Mouse (Mus musculus) intestine, postnatal 0 days (tissue): ENCODE measurements around the gene Espn. TPM values are rescaled to one million over a fixed set of nuclear protein-coding genes. Genes with fewer than 3 reads are reported as not detected.
A peak's percentile ranks its signal among the peaks of the same experiment; 100 is the strongest.

Source experiments
- ATAC-seq: fragments of 200-750 bp; cut with Nextera tagmentation; 2 replicates; pipeline ENCODE4 v1.8.0; 2017; ENCODE audit warnings: mild to moderate bottlenecking, moderate TSS enrichment, moderate library complexity
- H3K27ac ChIP-seq: fragments of 300-500 bp; sonication (generic); 2 replicates; pipeline ENCODE4 v1.5.1; 2014; ENCODE audit warnings: mild to moderate bottlenecking, low read depth, low read length, moderate library complexity
- H3K27me3 ChIP-seq: fragments of 300-500 bp; sonication (generic); replicated peaks from 2 replicates; pipeline ENCODE4 v1.6.1; 2014; ENCODE audit warnings: low read length, mixed read lengths; ENCODE audit not compliant: control insufficient read depth, insufficient read depth
- H3K36me3 ChIP-seq: fragments of 300-500 bp; sonication (generic); 2 replicates; pipeline ENCODE4 v1.6.1; 2014; ENCODE audit warnings: mild to moderate bottlenecking, moderate library complexity; ENCODE audit not compliant: control insufficient read depth, insufficient read depth
- H3K4me1 ChIP-seq: fragments of 300-500 bp; sonication (generic); replicated peaks from 2 replicates; pipeline ENCODE4 v1.6.1; 2014; ENCODE audit warnings: antibody characterized with exemption, low read length, mixed read lengths; ENCODE audit not compliant: control insufficient read depth, insufficient read depth
- H3K4me2 ChIP-seq: fragments of 300-500 bp; sonication (generic); replicated peaks from 2 replicates; pipeline ENCODE4 v1.6.1; 2014; ENCODE audit warnings: low read depth, mild to moderate bottlenecking, moderate library complexity
- H3K4me3 ChIP-seq: fragments of 300-500 bp; sonication (generic); 2 replicates; pipeline ENCODE4 v1.5.1; 2014; ENCODE audit warnings: low read depth, low read length
- H3K9ac ChIP-seq: fragments of 300-500 bp; sonication (generic); 2 replicates; pipeline ENCODE4 v1.6.1; 2014; ENCODE audit warnings: mild to moderate bottlenecking, low read depth, low read length
- H3K9me3 ChIP-seq: fragments of 300-500 bp; sonication (generic); 2 replicates; pipeline ENCODE4 v1.6.1; 2016; ENCODE audit warnings: mixed run types; ENCODE audit not compliant: control insufficient read depth
- CTCF ChIP-seq: sonication (generic); IDR thresholded peaks from 2 replicates; pipeline ENCODE4 v1.5.1; 2016; ENCODE audit warnings: low read depth, mild to moderate bottlenecking, control low read depth, antibody characterized with exemption, moderate library complexity
- WGBS: fragments of 180-500 bp; shearing (Covaris S2); extraction: QIAGEN DNeasy Blood & Tissue Kit; methylation state at CpG from one replicate; pipeline ENCODE4 v1.1.7; 2014; 5-methylcytosine and 5-hydroxymethylcytosine counted together
- polyA plus RNA-seq: library from polyadenylated mRNA; unstranded; fragments of >200 nt; fragmentation: Nextera tagmentation; extraction: Ambion mirVana; gene quantifications from 2 replicates; pipeline ENCODE4 v1.2.1, GENCODE M21; 2015

Gene Espn
- polyA plus RNA-seq, 1 experiment from 2014 or later: 264 TPM

GRCm38 (mm10) chr4:152131809-152132771 lies 20.1 kb downstream of the Espn start:
- Histone ChIP-seq H3K36me3 (no peaks in the 10 kb centered on the region), H3K4me3 (peak overlapping the region; percentile 55), H3K27me3 (peaks cover 44% of the 10 kb centered on the region; the same call in 1 of the 2 replicates), H3K27ac (peak overlapping the region; percentile 75), H3K9ac (peak overlapping the region; percentile 57; the same call in 1 of the 2 replicates), H3K9me3 (no peaks in the 10 kb centered on the region), H3K4me1 (no peaks in the 10 kb centered on the region; the same call in none of the 2 replicates), H3K4me2 (peak overlapping the region; percentile 89)
- no peak for TF ChIP-seq CTCF
- peak; percentile 17 for ATAC-seq
- 10% methylated on average over 50 of the region's 50 CpGs for WGBS

GRCm38 (mm10) chr4:152130771-152131653 lies 21.2 kb downstream of the Espn start:
- peak; percentile 70 for TF ChIP-seq CTCF
- peaks cover 51% of the 10 kb centered on the region for H3K27me3 ChIP-seq
- H3K36me3 ChIP-seq: peaks cover 6% of the 10 kb centered on the region; the same call in 1 of the 2 replicates
- no peaks in the 10 kb centered on the region for H3K9me3 ChIP-seq
- H3K9ac ChIP-seq: peak overlapping the region; percentile 57
- H3K4me3 ChIP-seq: peak overlapping the region; percentile 55
- peak; percentile 66 for ATAC-seq
- WGBS: under 1% methylated on average over 82 of the region's 85 CpGs
- H3K27ac ChIP-seq: peak overlapping the region; percentile 75
- peak overlapping the region; percentile 89 for H3K4me2 ChIP-seq
- no peaks in the 10 kb centered on the region; the same call in none of the 2 replicates for H3K4me1 ChIP-seq

- H3K9ac ChIP-seq: peak overlapping the region; percentile 26; the same call in 1 of the 2 replicates
- TF ChIP-seq CTCF: no peak
- H3K4me3 ChIP-seq: peak overlapping the region; percentile 55
- 35% methylated on average over 13 of the region's 13 CpGs for WGBS
- H3K4me2 ChIP-seq: peak overlapping the region; percentile 89
- H3K9me3 ChIP-seq: no peaks in the 10 kb centered on the region
- H3K27ac ChIP-seq: peak overlapping the region; percentile 76
- H3K4me1 ChIP-seq: no peaks in the 10 kb centered on the region; the same call in none of the 2 replicates
- peaks cover 11% of the 10 kb centered on the region; the same call in 1 of the 2 replicates for H3K36me3 ChIP-seq
- ATAC-seq: no peak
- H3K27me3 ChIP-seq: peaks cover 62% of the 10 kb centered on the region
Measured at GRCm38 (mm10) chr4:152129395-152129930, 22.7 kb downstream of the Espn start.

- H3K27me3 ChIP-seq: peaks cover 59% of the 10 kb centered on the region
- WGBS: 23% methylated on average over 5 of the region's 5 CpGs
- H3K9me3 ChIP-seq: no peaks in the 10 kb centered on the region
- H3K4me3 ChIP-seq: peak overlapping the region; percentile 55
- H3K27ac ChIP-seq: peak overlapping the region; percentile 83
- H3K9ac ChIP-seq: 0 out of 2 replicates have a peak overlapping the region, but pooled peaks have one; percentile 37
- H3K36me3 ChIP-seq: peaks cover 11% of the 10 kb centered on the region; the same call in 1 of the 2 replicates
- H3K4me1 ChIP-seq: no peaks in the 10 kb centered on the region; the same call in none of the 2 replicates
- H3K4me2 ChIP-seq: peak overlapping the region; percentile 89
- TF ChIP-seq CTCF: no peak
- ATAC-seq: peak; percentile 55
Measured at GRCm38 (mm10) chr4:152128784-152129183, 23.4 kb downstream of the Espn start.

- Histone ChIP-seq H3K36me3 (peaks cover 11% of the 10 kb centered on the region; the same call in 1 of the 2 replicates), H3K4me2 (peak overlapping the region; percentile 89), H3K9me3 (no peaks in the 10 kb centered on the region), H3K9ac (no peak overlapping the region), H3K4me3 (peak overlapping the region; percentile 55; the same call in 1 of the 2 replicates), H3K27me3 (peaks cover 61% of the 10 kb centered on the region), H3K4me1 (no peaks in the 10 kb centered on the region; the same call in none of the 2 replicates), H3K27ac (peak overlapping the region; percentile 83)
- no peak for ATAC-seq
- no peak for TF ChIP-seq CTCF
- WGBS: 70% methylated on average over 11 of the region's 11 CpGs
Measured at GRCm38 (mm10) chr4:152127884-152128283, 24.3 kb downstream of the Espn start.
